Mouse (Mus musculus) erythroblast, embryonic 14.5 days (primary cell): ENCODE measurements at regions not wholly inside any gene's neighbourhood (a gene's known extent, or its start where the extent isn't known, plus 50 kb on each side); places are given as distances from the start of the nearest gene placed in this dataset.

ENCODE experiments used
- GATA1 ChIP-seq: IDR thresholded peaks from 2 replicates; pipeline ENCODE4 v1.6.1; 2012; ENCODE audit warnings: low read length, inconsistent platforms, mixed read lengths
- TAL1 ChIP-seq: IDR thresholded peaks from 3 replicates; pipeline ENCODE4 v1.6.1; 2012; ENCODE audit warnings: low read length, inconsistent platforms, mixed read lengths

DNA sequence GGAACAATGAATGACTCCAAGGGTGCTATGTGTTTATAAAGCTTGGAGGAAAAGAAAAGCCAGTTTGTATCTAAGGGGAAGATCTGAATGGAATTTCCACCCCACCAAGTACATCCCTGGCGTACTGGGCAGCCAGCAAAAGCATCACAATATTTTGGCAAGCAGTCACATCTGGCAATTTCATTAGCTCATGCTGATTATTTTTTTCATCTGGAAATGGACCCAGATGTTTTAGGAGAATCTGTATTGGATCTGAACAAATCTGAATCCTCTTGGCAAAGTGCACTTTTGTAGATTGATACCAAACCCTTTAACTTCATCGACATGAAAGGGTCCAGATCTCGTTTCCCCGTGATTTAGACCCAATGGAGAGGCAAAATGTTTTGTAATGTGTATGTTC lies 207.1 kb downstream of the Epha4 start:
- TF ChIP-seq GATA1: no peak
- no peak for TF ChIP-seq TAL1
